Mouse (Mus musculus): ENCODE data around the gene Lrrc8b. TPM values are rescaled to one million over a fixed set of nuclear protein-coding genes. Genes with fewer than 3 reads are reported as not detected.
A peak's percentile ranks its signal among the peaks of the same experiment; 100 is the strongest.

Gene Lrrc8b
- polyA plus RNA-seq, 1 experiment from 2014 or later, result 7.3 TPM

DNA sequence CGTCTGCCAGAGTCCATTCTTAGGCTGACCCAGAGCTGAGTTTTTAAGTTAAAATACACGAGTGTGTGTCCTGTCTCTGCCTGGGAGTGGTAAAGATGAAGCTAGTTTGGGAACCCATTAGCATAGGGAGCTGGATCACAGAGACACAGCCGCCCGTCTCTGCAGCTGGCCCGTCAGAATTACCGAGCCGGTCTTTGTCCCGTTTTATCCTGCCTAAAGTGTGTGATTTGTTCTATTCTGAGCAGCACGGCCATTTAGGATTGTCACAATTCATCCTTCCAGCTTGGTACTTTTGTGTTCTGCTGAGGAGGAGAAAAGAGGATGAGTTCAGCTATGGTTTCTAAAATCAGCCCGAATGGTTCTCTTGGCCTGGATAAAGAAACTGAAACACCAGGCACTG is 51.7 kb downstream of the Lrrc8b start:
- WGBS, result 82% methylated on average over 10 of the region's 10 CpGs
- H3K4me3 ChIP-seq, result no peak overlapping the region
- DNase-seq (ENCODE audit: low spot score), result no peak
- no peak overlapping the region for H3K27ac ChIP-seq
- H3K9me3 ChIP-seq, result no peaks in the 10 kb centered on the region
- no peaks in the 10 kb centered on the region for H3K27me3 ChIP-seq (ENCODE audit: insufficient read depth, poor library complexity, severe bottlenecking)
- H3K4me1 ChIP-seq (replicated peaks), result no peaks in the 10 kb centered on the region
- 0 out of 2 replicates have a peak, but pooled peaks cover 16% of the 10 kb centered on the region for H3K36me3 ChIP-seq

- no peak for DNase-seq (ENCODE audit: low spot score)
- H3K4me1 ChIP-seq (replicated peaks), result no peaks in the 10 kb centered on the region
- H3K27me3 ChIP-seq (ENCODE audit: insufficient read depth, poor library complexity, severe bottlenecking), result no peaks in the 10 kb centered on the region
- 0 out of 2 replicates have a peak, but pooled peaks cover 14% of the 10 kb centered on the region for H3K36me3 ChIP-seq
- no peak overlapping the region for H3K4me3 ChIP-seq
- no peak overlapping the region for H3K27ac ChIP-seq
- 74% methylated on average over 5 of the region's 5 CpGs for WGBS
- no peaks in the 10 kb centered on the region for H3K9me3 ChIP-seq
These were observed 57.6 kb downstream of the Lrrc8b start for GRCm38 (mm10) chr5:105472983-105473705.

DNA sequence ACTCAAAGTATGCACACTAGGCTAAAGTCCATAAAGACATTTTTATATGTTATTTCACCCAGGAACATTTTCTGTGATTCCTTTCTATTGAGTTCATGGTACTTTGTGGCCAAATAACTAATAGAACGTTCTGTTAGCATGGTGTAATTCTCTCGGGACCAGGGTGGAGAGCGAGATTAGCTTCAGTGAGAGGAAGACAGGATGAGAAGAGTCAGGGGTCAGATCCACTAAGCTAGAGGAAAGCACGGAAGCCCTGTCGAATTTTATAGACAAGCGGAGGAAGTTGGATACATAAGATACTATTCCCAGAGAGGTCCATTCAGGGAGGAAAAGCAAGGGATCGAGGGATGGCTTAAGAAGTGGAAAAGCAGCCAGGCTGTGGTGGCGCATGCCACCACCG is 62.0 kb downstream of the Lrrc8b start:
- Histone ChIP-seq H3K4me1 (replicated peaks) (no peaks in the 10 kb centered on the region), H3K27ac (no peak overlapping the region), H3K9me3 (peaks cover 3% of the 10 kb centered on the region; the same call in 1 of the 2 replicates), H3K36me3 (peaks cover 38% of the 10 kb centered on the region), H3K4me3 (no peak overlapping the region), H3K27me3 (ENCODE audit: insufficient read depth, poor library complexity, severe bottlenecking) (no peaks in the 10 kb centered on the region)
- WGBS, result 87% methylated on average over 9 of the region's 9 CpGs
- DNase-seq (ENCODE audit: low spot score), result no peak

DNA sequence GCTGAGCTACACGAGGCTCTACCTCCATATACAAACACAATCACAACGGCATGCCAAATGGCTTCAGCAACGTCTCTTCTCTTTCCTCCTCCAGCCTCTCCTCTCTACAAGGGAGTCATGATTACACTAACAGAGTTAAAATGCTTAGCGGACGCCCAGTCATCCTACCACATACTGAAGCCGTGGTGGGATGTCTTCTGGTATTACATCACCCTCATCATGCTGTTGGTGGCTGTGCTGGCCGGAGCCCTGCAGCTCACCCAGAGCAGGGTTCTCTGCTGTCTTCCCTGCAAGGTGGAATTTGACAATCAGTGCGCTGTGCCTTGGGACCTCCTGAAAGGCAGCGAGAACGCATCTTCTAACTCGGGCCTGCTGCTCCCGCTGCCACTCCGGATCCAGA is 64.1 kb downstream of the Lrrc8b start:
- no peak overlapping the region for H3K4me3 ChIP-seq
- no peaks in the 10 kb centered on the region for H3K4me1 ChIP-seq (replicated peaks)
- H3K36me3 ChIP-seq, result peaks cover 54% of the 10 kb centered on the region
- no peak overlapping the region for H3K27ac ChIP-seq
- no peak for DNase-seq (ENCODE audit: low spot score)
- peaks cover 3% of the 10 kb centered on the region; the same call in 1 of the 2 replicates for H3K9me3 ChIP-seq
- 91% methylated on average over 13 of the region's 13 CpGs for WGBS
- H3K27me3 ChIP-seq (ENCODE audit: insufficient read depth, poor library complexity, severe bottlenecking), result no peaks in the 10 kb centered on the region

GRCm38 (mm10) chr5:105480561-105480960 is 65.0 kb downstream of the Lrrc8b start:
- Histone ChIP-seq H3K27me3 (ENCODE audit: insufficient read depth, poor library complexity, severe bottlenecking) (no peaks in the 10 kb centered on the region), H3K36me3 (peaks cover 63% of the 10 kb centered on the region), H3K27ac (no peak overlapping the region), H3K4me1 (replicated peaks) (no peaks in the 10 kb centered on the region), H3K4me3 (no peak overlapping the region), H3K9me3 (peaks cover 3% of the 10 kb centered on the region; the same call in 1 of the 2 replicates)
- no peak for DNase-seq (ENCODE audit: low spot score)
- WGBS, result 96% methylated on average over 17 of the region's 17 CpGs

- Histone ChIP-seq H3K27me3 (ENCODE audit: insufficient read depth, poor library complexity, severe bottlenecking) (no peaks in the 10 kb centered on the region), H3K4me1 (replicated peaks) (no peaks in the 10 kb centered on the region), H3K4me3 (no peak overlapping the region), H3K9me3 (peaks cover 3% of the 10 kb centered on the region; the same call in 1 of the 2 replicates), H3K27ac (no peak overlapping the region), H3K36me3 (peaks cover 82% of the 10 kb centered on the region)
- 87% methylated on average over 2 of the region's 2 CpGs for WGBS
- DNase-seq (ENCODE audit: low spot score), result no peak
These were observed 68.1 kb downstream of the Lrrc8b start for GRCm38 (mm10) chr5:105483632-105484031.

DNA sequence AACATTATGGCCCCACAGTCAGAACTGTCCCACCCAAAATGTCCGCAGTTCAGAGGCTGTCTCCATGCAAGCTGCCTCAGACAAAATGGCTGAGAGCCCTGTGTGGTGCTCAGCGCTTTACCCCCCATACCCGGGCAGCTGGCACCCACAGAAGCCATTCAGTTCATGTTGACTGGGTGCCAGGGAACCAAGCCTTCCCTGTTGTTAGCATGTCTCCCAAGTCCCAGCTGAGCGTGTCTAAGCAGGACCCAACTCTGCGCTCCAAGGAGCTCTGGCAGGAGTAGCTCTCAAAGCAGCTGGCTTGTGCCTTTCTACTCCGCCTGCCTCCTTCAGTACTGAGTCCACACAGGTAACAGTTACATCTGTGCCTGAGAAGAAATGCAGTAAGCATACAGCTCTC is 68.7 kb downstream of the Lrrc8b start:
- Histone ChIP-seq H3K27ac (no peak overlapping the region), H3K4me1 (replicated peaks) (no peaks in the 10 kb centered on the region), H3K36me3 (peaks cover 78% of the 10 kb centered on the region), H3K27me3 (ENCODE audit: insufficient read depth, poor library complexity, severe bottlenecking) (no peaks in the 10 kb centered on the region), H3K4me3 (no peak overlapping the region), H3K9me3 (peaks cover 3% of the 10 kb centered on the region; the same call in 1 of the 2 replicates)
- no peak for DNase-seq (ENCODE audit: low spot score)
- WGBS, result 94% methylated on average over 6 of the region's 6 CpGs

GRCm38 (mm10) chr5:105484891-105485290 is 69.3 kb downstream of the Lrrc8b start:
- Histone ChIP-seq H3K4me1 (replicated peaks) (no peaks in the 10 kb centered on the region), H3K4me3 (no peak overlapping the region), H3K9me3 (peaks cover 3% of the 10 kb centered on the region; the same call in 1 of the 2 replicates), H3K36me3 (peaks cover 71% of the 10 kb centered on the region), H3K27me3 (ENCODE audit: insufficient read depth, poor library complexity, severe bottlenecking) (no peaks in the 10 kb centered on the region), H3K27ac (no peak overlapping the region)
- 95% methylated on average over 14 of the region's 14 CpGs for WGBS
- DNase-seq (ENCODE audit: low spot score), result no peak

DNA sequence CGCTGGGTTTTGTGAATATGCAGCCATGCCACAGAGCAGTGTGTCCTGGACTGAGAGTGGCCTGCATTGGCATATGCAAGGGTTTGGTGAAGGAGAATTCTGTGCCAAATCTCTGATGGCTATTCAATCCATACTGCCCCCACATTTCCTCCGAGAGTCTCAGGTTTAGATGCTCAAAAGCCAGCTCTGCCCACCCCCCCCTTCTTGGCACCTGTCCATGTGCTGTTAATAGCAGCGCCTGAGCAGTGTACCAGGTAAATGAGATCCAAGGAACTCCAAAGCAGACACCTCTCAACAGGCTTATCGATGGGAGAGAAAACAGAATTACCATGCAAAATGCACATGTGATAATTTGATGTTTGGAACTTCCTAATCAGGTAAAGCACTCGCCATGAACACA is 74.6 kb downstream of the Lrrc8b start:
- no peak overlapping the region for H3K4me3 ChIP-seq
- DNase-seq (ENCODE audit: low spot score), result no peak
- H3K27me3 ChIP-seq (ENCODE audit: insufficient read depth, poor library complexity, severe bottlenecking), result peaks cover 27% of the 10 kb centered on the region
- WGBS, result 95% methylated on average over 5 of the region's 5 CpGs
- no peak overlapping the region for H3K27ac ChIP-seq
- H3K36me3 ChIP-seq, result peaks cover 31% of the 10 kb centered on the region
- H3K9me3 ChIP-seq, result no peaks in the 10 kb centered on the region
- peaks cover 28% of the 10 kb centered on the region for H3K4me1 ChIP-seq (replicated peaks)

DNA sequence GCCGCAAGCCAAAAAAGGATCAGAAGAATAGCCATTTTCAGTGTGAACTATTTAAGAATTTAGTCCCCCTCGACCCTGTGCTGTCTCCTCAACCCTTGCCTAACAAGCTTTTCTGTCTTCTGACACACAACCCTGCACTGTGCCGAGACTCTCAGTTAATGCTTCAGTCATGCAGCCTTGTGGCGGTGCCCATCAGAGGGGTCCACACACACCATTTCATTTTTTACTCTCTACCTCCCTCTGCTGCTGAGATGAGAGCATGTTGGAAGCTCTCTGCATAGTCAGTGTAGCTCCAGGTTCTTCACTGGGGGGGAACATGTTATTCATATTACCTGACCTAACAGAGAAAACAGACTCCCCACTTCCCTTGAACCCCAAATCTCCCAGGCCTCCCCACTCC is 75.8 kb downstream of the Lrrc8b start:
- Histone ChIP-seq H3K4me1 (replicated peaks) (peaks cover 40% of the 10 kb centered on the region), H3K9me3 (no peaks in the 10 kb centered on the region), H3K4me3 (no peak overlapping the region), H3K27ac (no peak overlapping the region), H3K27me3 (ENCODE audit: insufficient read depth, poor library complexity, severe bottlenecking) (peaks cover 27% of the 10 kb centered on the region), H3K36me3 (peaks cover 20% of the 10 kb centered on the region)
- DNase-seq (ENCODE audit: low spot score), result peak; percentile 20
- 66% methylated on average over 4 of the region's 4 CpGs for WGBS

DNA sequence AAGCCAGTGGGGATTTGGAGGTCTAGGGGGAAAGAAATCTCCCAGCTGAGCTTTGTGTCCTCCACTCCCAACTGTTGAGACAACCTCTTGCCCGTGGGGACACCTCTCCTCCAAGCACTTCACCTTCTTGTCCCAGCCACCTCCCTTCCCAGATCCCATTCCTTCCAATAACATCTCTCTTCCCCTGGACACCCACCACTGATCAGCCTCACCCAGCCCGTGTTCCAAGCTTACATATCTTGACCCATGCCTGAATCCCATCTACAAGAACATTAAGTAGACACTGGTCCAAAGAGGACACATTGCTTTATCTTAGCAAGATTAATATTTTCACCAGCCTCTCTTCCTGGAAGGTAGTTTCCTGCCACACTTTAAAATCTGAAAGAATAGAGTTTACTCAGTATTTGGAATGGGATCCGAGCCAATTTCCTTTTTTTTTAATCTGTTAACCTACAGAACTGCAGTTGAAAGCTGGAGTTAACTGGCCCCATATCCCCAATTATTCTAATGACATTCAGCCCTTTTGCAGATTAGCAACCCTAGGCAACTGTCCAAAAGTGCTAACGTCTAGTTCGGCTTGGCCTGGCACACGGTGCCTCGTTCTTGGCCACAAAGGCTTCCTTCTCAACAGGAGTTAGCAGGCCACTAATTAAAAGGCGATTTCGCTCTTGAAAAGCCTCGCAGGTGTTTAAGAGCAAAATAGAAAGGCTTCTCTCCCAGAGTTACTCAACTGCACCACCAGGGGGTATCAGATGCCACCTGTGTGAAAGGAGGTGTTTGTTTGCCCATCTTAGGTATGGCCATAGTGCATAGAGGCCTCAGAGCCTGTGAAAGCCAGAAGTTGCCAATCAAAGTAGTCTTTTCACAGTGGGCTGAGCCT is 77.0 kb downstream of the Lrrc8b start:
- no peak overlapping the region for H3K27ac ChIP-seq
- no peak overlapping the region for H3K4me3 ChIP-seq
- peaks cover 15% of the 10 kb centered on the region for H3K36me3 ChIP-seq
- peaks cover 51% of the 10 kb centered on the region for H3K4me1 ChIP-seq (replicated peaks)
- no peaks in the 10 kb centered on the region for H3K9me3 ChIP-seq
- peaks cover 28% of the 10 kb centered on the region for H3K27me3 ChIP-seq (ENCODE audit: insufficient read depth, poor library complexity, severe bottlenecking)
- 39% methylated on average over 10 of the region's 10 CpGs for WGBS
- no peak for DNase-seq (ENCODE audit: low spot score)

DNA sequence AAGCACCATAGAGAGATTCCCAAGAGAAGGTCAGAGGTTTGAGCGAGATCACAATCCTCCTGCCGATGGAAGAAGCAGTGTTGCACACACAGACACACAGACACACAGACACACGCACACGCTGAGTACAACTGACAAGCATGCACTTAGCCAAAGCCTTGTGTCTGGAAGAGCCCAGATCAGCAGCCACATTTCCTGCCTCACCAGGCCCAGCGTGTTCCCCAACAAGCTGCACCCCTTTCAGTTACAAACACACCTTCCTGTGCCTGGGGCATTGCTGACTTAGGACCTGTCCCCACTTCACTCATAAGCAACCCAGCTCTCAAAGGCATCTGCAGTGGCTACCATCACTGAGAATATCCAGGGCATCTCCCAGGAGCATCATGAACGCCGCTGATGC is 77.8 kb downstream of the Lrrc8b start:
- no peak overlapping the region for H3K4me3 ChIP-seq
- peaks cover 31% of the 10 kb centered on the region for H3K27me3 ChIP-seq (ENCODE audit: insufficient read depth, poor library complexity, severe bottlenecking)
- H3K9me3 ChIP-seq, result no peaks in the 10 kb centered on the region
- H3K4me1 ChIP-seq (replicated peaks), result peaks cover 58% of the 10 kb centered on the region
- H3K27ac ChIP-seq, result no peak overlapping the region
- DNase-seq (ENCODE audit: low spot score), result no peak
- WGBS, result 84% methylated on average over 7 of the region's 7 CpGs
- peaks cover 9% of the 10 kb centered on the region; the same call in 1 of the 2 replicates for H3K36me3 ChIP-seq
